Mouse (Mus musculus) spleen, adult 2 months (tissue): ENCODE results near the gene Emilin2.

Experiments
- CTCF ChIP-seq: fragments of 200-500 bp; IDR thresholded peaks from 2 replicates; pipeline ENCODE4 v1.5.1; 2011; ENCODE audit warnings: mild to moderate bottlenecking, inconsistent platforms; ENCODE audit not compliant: insufficient read depth, insufficient read length, insufficient replicate concordance; ENCODE audit errors: extremely low read depth
- POLR2A ChIP-seq: fragments of 200-500 bp; IDR thresholded peaks from 2 replicates; pipeline ENCODE4 v1.6.1; 2011; ENCODE audit warnings: low read depth, low read length, inconsistent platforms

GRCm38 (mm10) chr17:71240811-71241210 is 71.0 kb downstream of the Emilin2 start:
- TF ChIP-seq POLR2A (no peak), CTCF (no peak)
